Mouse (Mus musculus): ENCODE measurements around the gene Atp2a1.

DNA sequence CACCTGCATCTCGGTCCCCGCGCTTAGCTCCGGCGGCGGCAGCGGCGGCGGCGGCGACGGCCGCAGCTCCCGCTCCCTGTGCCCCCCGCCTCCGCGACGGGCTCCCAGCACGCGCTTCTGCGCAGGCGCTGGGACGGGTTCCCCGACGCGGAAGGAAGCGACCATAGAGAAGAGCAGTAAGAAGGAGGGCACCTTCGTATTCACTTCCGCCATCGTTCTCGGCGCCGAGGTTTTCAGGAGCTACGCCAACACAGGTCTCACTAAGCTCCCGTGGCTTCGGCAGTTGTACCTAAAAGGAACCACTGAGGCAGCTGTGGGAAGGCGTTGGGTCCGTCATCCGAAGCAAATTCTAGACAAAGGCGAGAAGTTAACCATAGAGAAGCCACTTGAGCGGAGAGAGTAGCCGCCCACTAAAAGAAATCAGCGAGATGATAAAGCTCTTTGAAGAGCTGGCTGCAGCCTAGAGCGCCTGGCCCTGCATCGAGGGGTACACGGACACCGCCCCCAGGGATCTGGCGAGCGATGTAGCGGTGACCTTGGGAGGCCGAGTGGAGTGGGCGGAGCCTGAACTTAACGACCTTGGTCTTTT lies 12.2 kb upstream of the Atp2a1 start, which contains the start of gene Sh2b1:
- TF ChIP-seq POLR2A (IDR thresholded peaks at IDR 0.05; ENCODE audit: borderline replicate concordance, extremely low read depth, low read depth, low read length) (peak; percentile 86), CTCF (IDR thresholded peaks at IDR 0.05; ENCODE audit: insufficient read depth, low read length) (peak; percentile 35; the same call in 1 of the 2 replicates)

Data from lung, adult 2 months (tissue).